Mouse (Mus musculus): ENCODE results near the gene Kif3c.

GRCm38 (mm10) chr12:3368771-3369170 is 3.8 kb downstream of the Kif3c start:
- TF ChIP-seq POLR2A (IDR thresholded peaks at IDR 0.05; ENCODE audit: borderline replicate concordance, control insufficient read depth, low read depth, low read length) (no peak), CTCF (IDR thresholded peaks at IDR 0.05; ENCODE audit: control insufficient read depth, insufficient read depth, low read length) (no peak)
